Mouse (Mus musculus): ENCODE results near the gene Kcne1. TPM values are rescaled to one million over a fixed set of nuclear protein-coding genes. Genes with fewer than 3 reads are reported as not detected.

The Kcne1 gene
- polyA plus RNA-seq, 1 experiment from 2014 or later, result 0.32 TPM

Other genes starting within 250 kb of the Kcne1 start
- gene Kcne2, start 67.1 kb downstream of the Kcne1 start, polyA plus RNA-seq (2014; fragmentation: Nextera tagmentation; extraction: Ambion mirVana), result 14.7 and 23.1 TPM in 2 replicates
- gene Smim11, start 58.2 kb downstream of the Kcne1 start, polyA plus RNA-seq (2014; fragmentation: Nextera tagmentation; extraction: Ambion mirVana), result 112 and 121 TPM in 2 replicates
- not detected in 2 replicates for gene Fam243, start 38.0 kb downstream of the Kcne1 start, polyA plus RNA-seq (2014; fragmentation: Nextera tagmentation; extraction: Ambion mirVana)
- 39.3 and 45.3 TPM in 2 replicates for gene Rcan1, start 111.4 kb upstream of the Kcne1 start, polyA plus RNA-seq (2014; fragmentation: Nextera tagmentation; extraction: Ambion mirVana)
- gene Clic6, start 126.3 kb upstream of the Kcne1 start, polyA plus RNA-seq (2014; fragmentation: Nextera tagmentation; extraction: Ambion mirVana), result 3.4 and 4.8 TPM in 2 replicates